Mouse (Mus musculus): ENCODE data around the gene Tnks2.
A peak's percentile ranks its signal among the peaks of the same experiment; 100 is the strongest.
"Not testable (repeated sequence)": the region's sequence is repeated elsewhere in the genome, so short reads cannot be mapped to it uniquely, and the experiment has no call there.

Tnks2 gene

DNA sequence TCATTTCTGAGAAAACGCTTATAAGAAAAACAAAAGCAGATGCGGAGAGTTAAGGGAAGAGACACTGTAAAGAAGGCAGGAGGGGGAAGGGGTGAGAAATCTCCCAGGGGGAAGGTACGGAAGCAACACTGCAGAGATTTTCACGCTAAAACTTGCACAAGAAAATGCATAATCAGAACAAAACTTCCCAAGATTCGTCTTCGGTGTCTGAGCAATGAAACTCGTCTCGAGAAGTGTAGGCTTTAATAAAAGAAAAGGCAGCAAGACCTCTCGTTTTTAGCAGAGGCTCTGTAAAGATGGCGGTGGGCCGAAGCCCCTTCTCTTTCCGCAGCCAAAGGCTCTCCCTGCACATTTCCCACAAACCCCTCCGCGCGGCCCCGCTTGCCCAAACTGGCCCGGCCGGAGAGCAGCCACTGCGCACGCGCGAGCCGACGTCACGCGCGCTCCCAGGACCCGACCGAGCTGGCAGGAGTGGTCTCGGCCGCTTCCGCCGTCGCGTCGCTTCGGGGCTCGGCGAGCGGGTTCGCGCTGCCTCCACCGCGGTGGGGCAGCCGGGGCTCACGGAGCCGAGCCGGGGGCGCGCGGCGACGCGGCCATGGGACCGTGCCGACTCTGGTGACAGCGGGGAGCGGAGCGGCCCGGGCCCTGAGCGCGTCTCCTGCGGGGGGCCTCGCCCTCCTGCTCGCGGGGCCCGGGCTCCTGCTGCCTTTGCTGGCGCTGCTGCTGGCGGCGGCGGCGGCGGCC is at the start of gene Tnks2:
Gene Tnks2 (plus strand): TSS at position 445 of the 744 bp plus-strand sequence.
- DNase-seq (ENCODE audit: low spot score), result peak; percentile 84

GRCm38 (mm10) chr19:36789873-36790733 is 43.9 kb upstream of the Tnks2 start:
- DNase-seq (ENCODE audit: low spot score), result no peak

DNA sequence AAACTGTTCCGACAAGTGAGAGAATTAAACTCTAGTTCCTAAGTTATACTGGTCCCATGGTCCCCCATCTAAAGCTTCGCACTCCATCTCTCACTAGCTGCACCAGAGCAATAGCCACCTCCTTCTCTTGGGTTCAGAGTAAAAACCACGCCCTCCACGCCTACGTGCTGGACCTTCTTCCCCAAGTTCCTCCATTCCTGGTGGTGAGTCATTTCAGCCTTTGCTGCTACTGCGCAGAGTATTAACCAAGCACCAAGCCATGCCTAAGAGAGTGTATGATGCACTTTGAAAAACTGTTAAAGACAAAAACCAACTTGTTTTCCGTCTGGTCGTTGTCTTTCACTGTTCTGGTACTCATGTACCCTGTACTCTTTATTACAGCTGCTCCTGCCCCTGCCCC is 41.4 kb upstream of the Tnks2 start:
- DNase-seq (ENCODE audit: low spot score), result no peak

- DNase-seq (ENCODE audit: low spot score), result no peak
Observed at GRCm38 (mm10) chr19:36793450-36793849, 40.6 kb upstream of the Tnks2 start.

DNA sequence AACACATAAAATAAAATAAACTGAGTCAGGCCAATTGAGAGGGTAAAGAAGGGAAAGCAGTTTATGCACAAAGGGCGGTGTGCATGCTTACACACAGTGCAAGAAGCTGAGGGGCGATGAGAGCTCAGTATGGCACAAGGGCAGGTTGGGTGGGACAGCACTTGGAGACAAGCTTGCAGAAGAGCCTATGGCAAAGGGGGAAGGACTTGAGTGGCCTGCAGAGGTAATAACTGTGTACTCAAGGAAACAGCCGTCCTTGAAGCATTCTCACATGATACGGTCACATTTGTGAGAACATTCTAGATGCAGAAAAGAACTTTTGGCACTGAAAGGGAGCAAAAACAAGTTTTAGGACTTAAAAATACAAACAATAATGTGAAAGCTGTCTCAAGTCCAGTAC is 40.0 kb upstream of the Tnks2 start:
- DNase-seq (ENCODE audit: low spot score), result no peak

DNA sequence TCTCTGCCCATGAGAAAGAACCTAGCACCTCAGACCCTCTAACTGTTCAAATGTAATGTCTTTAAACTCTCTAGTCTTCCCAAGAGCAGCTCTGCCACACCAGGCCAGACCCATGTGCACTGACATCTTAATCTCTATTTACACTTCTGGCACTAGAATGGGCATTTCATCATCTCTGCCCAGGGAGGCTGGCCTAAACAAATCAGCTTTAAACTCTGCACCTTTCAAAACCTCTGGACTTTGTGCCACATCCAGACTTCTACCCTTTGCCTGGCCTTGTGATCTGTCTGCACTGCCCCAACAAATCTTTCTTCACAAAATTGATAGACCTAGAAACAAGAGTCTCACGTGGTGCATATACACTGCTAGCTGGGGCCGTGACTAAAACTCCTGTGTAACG is 38.8 kb upstream of the Tnks2 start:
- no peak for DNase-seq (ENCODE audit: low spot score)

GRCm38 (mm10) chr19:36796931-36797330 is 37.1 kb upstream of the Tnks2 start:
- no peak for DNase-seq (ENCODE audit: low spot score)

DNA sequence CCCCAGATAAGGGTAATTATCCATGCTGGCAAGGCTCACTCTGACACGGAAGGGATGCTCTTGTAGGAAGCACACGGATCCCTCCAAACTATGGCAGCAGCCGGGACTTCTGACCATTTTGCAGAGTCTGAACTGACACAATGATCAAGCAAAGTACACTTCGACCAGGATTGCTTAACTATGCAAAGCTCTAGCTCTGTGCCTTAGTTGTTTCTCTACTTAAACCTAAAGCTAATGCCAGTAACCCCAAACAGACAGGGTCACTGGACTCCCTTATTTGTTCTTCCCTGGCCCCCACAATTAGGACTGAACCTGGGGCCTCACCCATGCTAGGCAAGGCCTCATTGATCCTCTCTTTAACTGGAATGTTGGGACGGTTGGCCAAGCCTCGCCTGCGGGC is 33.7 kb upstream of the Tnks2 start:
- DNase-seq (ENCODE audit: low spot score), result no peak

DNA sequence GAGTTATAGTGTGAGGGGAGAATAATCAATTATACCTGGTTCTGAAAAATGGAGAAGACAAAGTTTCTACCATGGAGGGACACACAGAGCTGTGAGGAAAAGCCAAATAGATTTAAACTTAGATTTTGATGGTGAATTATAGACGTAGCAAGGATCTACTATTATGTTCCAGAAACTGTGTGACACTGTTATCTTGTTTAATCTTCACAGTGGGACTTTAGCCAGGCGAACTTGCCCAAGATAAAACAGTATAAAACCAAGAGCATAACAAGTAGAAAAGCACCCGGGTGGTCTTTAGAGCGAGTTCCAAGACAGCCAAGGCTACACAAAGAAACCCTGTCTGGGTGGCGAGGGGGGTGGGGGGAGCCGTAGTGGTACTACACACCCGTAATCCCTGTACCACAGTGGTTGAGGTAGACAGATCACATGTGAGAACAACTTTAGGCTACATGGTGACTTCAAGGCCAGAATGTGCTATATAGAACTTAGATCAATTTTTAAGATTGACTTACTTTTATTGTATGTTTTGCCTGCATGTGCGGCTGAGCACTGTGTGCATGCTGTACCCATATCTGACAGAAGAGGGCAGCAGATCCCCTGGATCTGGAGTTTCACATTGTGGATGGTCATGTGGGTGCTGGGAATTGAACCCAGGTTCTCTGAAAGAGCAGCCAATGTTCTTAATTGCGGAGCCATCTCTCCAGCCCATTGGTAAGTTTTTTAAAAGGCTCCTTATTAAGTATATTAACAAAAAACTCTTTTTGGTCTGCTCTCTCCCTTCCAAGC is 32.0 kb upstream of the Tnks2 start:
- no peak for DNase-seq (ENCODE audit: low spot score)

DNA sequence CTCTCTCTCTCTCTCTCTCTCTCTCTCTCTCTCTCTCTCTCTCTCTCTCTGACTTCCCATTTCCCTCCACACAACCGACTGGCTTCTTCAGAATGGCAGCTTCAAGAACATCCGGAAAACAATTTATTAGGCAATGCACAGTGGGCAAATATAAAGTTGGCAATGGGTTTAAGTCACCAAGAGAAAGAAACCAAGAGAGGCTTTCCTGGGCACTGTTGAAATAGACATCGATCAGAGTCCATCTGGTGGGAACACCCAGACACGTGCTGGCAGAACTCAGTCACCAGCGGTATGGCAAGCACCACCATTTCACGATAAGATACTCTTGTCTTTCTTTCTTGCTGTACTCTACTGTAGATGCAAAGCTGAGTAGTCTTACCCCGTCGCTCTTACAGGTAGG is 30.6 kb upstream of the Tnks2 start:
- DNase-seq (ENCODE audit: low spot score), result no peak

DNA sequence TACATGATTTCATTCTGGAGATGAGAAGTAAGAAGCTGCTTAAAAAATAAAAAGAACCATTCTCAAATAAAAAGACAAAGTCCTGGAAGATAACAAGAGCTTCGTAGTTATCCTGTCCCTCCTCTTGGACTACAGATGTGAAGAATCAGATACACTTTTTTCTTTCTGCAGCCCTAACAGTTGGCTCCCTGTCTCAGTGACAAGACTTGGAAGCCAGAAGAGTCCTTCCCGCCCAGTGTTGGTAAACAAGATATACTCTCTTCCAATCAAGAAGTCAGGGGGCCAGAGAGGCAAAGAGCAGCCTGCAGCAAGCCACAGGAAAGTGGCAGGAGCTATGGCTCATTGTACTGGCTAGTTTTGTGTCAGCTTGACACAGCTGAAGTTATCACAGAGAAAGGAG is 27.2 kb upstream of the Tnks2 start:
- DNase-seq (ENCODE audit: low spot score), result no peak

GRCm38 (mm10) chr19:36808426-36809105 is 25.5 kb upstream of the Tnks2 start:
- DNase-seq (ENCODE audit: low spot score), result no peak

GRCm38 (mm10) chr19:36809476-36810168 is 24.4 kb upstream of the Tnks2 start:
- DNase-seq (ENCODE audit: low spot score), result no peak

- no peak for DNase-seq (ENCODE audit: low spot score)
Observed at GRCm38 (mm10) chr19:36812011-36812410, 22.0 kb upstream of the Tnks2 start.

GRCm38 (mm10) chr19:36815396-36816271 is 18.4 kb upstream of the Tnks2 start:
- DNase-seq (ENCODE audit: low spot score), result peak; percentile 4

- DNase-seq (ENCODE audit: low spot score), result no peak
Observed at GRCm38 (mm10) chr19:36818141-36818885, 15.7 kb upstream of the Tnks2 start.

DNA sequence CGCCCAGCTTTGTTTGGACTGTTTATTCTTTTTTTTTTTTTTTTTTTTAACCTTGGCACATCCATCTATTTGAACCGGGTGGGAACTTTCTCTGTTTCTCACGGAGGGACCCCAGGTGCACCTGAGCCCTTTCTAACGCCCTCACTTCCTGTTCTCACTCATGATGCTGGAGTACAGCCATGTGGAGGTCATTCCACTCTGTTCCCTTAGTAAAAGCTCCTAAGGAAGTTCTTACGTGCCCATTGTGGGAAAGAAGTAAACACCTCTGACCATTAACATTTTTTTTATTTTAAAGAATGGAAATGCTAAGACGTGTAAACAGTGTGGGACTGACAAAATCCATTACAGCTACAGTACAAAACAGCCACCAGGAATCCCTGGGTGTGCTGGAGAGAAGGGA is 14.8 kb upstream of the Tnks2 start:
- DNase-seq (ENCODE audit: low spot score), result no peak

- DNase-seq (ENCODE audit: low spot score), result no peak
Observed at GRCm38 (mm10) chr19:36820469-36820868, 13.6 kb upstream of the Tnks2 start.

GRCm38 (mm10) chr19:36821301-36821700 is 12.7 kb upstream of the Tnks2 start:
- not testable (repeated sequence) for DNase-seq (ENCODE audit: low spot score)

GRCm38 (mm10) chr19:36822701-36823100 is 11.3 kb upstream of the Tnks2 start:
- DNase-seq (ENCODE audit: low spot score), result no peak
